8 mouse cellular contexts compared by ENCODE assay signal in genomic region chrX:135742304-135743055, GRCm38 (mm10). TPM values are rescaled to one million over a fixed set of nuclear protein-coding genes. Genes with fewer than 3 reads are reported as not detected.
DNase-seq lines count a peak whose midpoint lies in the region; ATAC-seq and TF ChIP-seq lines count a peak whose summit lies in the region.

Gene Armcx5, plus strand, starts transcription at chrX:135742733.
Gene Gprasp1, plus strand, starts transcription at chrX:135742733.

- peak; percentile 83 for ATAC-seq in heart, embryonic 15.5 days (replicated peaks; ENCODE audit: insufficient number of reproducible peaks, insufficient read depth, low FRiP score, low read depth)
- peak; percentile 98 for ATAC-seq in liver, embryonic 14.5 days (ENCODE audit: insufficient read depth)
- ATAC-seq in neural tube, embryonic 11.5 days (ENCODE audit: insufficient read depth, low FRiP score, low TSS enrichment) = peak; percentile 99
- peak; percentile 97 for ATAC-seq in stomach, postnatal 0 days (ENCODE audit: low FRiP score, low TSS enrichment)

- H3K27me3 ChIP-seq in forebrain, embryonic 10.5 days (ENCODE audit: poor library complexity, severe bottlenecking) = peaks cover 47% of the 10 kb centered on the region
- H3K27me3 ChIP-seq in heart, embryonic 15.5 days = no peaks in the 10 kb centered on the region
- H3K27me3 ChIP-seq in liver, embryonic 14.5 days (ENCODE audit: control insufficient read depth, insufficient read depth, low read length) = no peaks in the 10 kb centered on the region
- H3K27me3 ChIP-seq in neural tube, embryonic 11.5 days (ENCODE audit: control insufficient read depth, insufficient read depth, low read length) = no peaks in the 10 kb centered on the region
- no peaks in the 10 kb centered on the region for H3K27me3 ChIP-seq in stomach, postnatal 0 days (ENCODE audit: control insufficient read depth, insufficient read depth, low read length)

- H3K4me2 ChIP-seq in heart, embryonic 15.5 days = peak within 1 kb of the TSS; percentile 61
- peak within 1 kb of the TSS; percentile 71 for H3K4me2 ChIP-seq in liver, embryonic 14.5 days (ENCODE audit: low read depth)
- H3K4me2 ChIP-seq in neural tube, embryonic 11.5 days (ENCODE audit: low read depth) = peak within 1 kb of the TSS; percentile 38
- peak within 1 kb of the TSS; percentile 51 for H3K4me2 ChIP-seq in stomach, postnatal 0 days (replicated peaks; ENCODE audit: low read depth)

- peak within 1 kb of the TSS; percentile 69 for H3K9ac ChIP-seq in heart, embryonic 15.5 days
- H3K9ac ChIP-seq in liver, embryonic 14.5 days (replicated peaks) = peak within 1 kb of the TSS; percentile 64
- peak within 1 kb of the TSS; percentile 57 for H3K9ac ChIP-seq in neural tube, embryonic 11.5 days (ENCODE audit: low read length)
- H3K9ac ChIP-seq in stomach, postnatal 0 days (ENCODE audit: low read length) = peak within 1 kb of the TSS; percentile 70

- DNase-seq in CD8-positive naive resting alpha-beta T cell, adult 2 months (ENCODE audit: low read depth in 2 of 2, low spot score in 2 of 2) = peak; percentile 74 to 78
- DNase-seq in c-Kit-positive CD71-negative TER-119-negative erythroid progenitor cells, embryonic 14.5 days (ENCODE audit: low read depth) = peak; percentile 73
- DNase-seq in forebrain, embryonic 10.5 days (ENCODE audit: extremely low spot score, low spot score) = peak; percentile 80
- peak; percentile 91 to 94 for DNase-seq in kidney, postnatal 25 days
- peak; percentile 71 to 80 (median 78) for DNase-seq in liver, embryonic 14.5 days (ENCODE audit: low read depth in 3 of 3, low spot score in 3 of 3)
- peak; percentile 86 for DNase-seq in neural tube, embryonic 11.5 days (ENCODE audit: low spot score)
- peak; percentile 81 for DNase-seq in stomach, postnatal 0 days (ENCODE audit: low spot score)

- H3K36me3 ChIP-seq in forebrain, embryonic 10.5 days (replicated peaks) = peaks cover 22% of the 10 kb centered on the region
- H3K36me3 ChIP-seq in heart, embryonic 15.5 days = peaks cover 2% of the 10 kb centered on the region; the same call in 1 of the 2 replicates
- no peaks in the 10 kb centered on the region for H3K36me3 ChIP-seq in liver, embryonic 14.5 days (replicated peaks; ENCODE audit: control insufficient read depth, insufficient read depth, low read depth)
- H3K36me3 ChIP-seq in neural tube, embryonic 11.5 days (ENCODE audit: control insufficient read depth, insufficient read depth, low read length) = no peaks in the 10 kb centered on the region
- H3K36me3 ChIP-seq in stomach, postnatal 0 days (ENCODE audit: control insufficient read depth, insufficient read depth, low read length) = no peaks in the 10 kb centered on the region

- peak within 1 kb of the TSS; percentile 67 for H3K4me3 ChIP-seq in forebrain, embryonic 10.5 days
- peak within 1 kb of the TSS; percentile 64 for H3K4me3 ChIP-seq in heart, embryonic 15.5 days
- peak within 1 kb of the TSS; percentile 75 to 93 for H3K4me3 ChIP-seq in liver, embryonic 14.5 days (ENCODE audit: insufficient read depth in 1 of 2, low read depth in 2 of 2, low read length in 2 of 2)
- H3K4me3 ChIP-seq in neural tube, embryonic 11.5 days (ENCODE audit: low read depth, low read length) = peak within 1 kb of the TSS; percentile 51
- H3K4me3 ChIP-seq in stomach, postnatal 0 days (ENCODE audit: low read depth, low read length) = peak within 1 kb of the TSS; percentile 55

- H3K9me3 ChIP-seq in forebrain, embryonic 10.5 days = no peaks in the 10 kb centered on the region
- no peaks in the 10 kb centered on the region for H3K9me3 ChIP-seq in heart, embryonic 15.5 days (replicated peaks)
- no peaks in the 10 kb centered on the region for H3K9me3 ChIP-seq in liver, embryonic 14.5 days (ENCODE audit: control insufficient read depth, low read length)
- no peaks in the 10 kb centered on the region for H3K9me3 ChIP-seq in neural tube, embryonic 11.5 days (ENCODE audit: control insufficient read depth, low read length)
- no peaks in the 10 kb centered on the region for H3K9me3 ChIP-seq in stomach, postnatal 0 days (ENCODE audit: control insufficient read depth, low read length)

- WGBS in forebrain, embryonic 10.5 days = 15% methylated on average over 48 of the region's 48 CpGs
- 13% methylated on average over 48 of the region's 48 CpGs for WGBS in heart, embryonic 15.5 days
- 13% methylated on average over 47 of the region's 48 CpGs for WGBS in liver, embryonic 14.5 days (ENCODE audit: insufficient replicate concordance)
- WGBS in neural tube, embryonic 11.5 days = 19% methylated on average over 48 of the region's 48 CpGs
- 19% methylated on average over 48 of the region's 48 CpGs for WGBS in stomach, postnatal 0 days

- peaks cover 7% of the 10 kb centered on the region for H3K4me1 ChIP-seq in forebrain, embryonic 10.5 days
- H3K4me1 ChIP-seq in heart, embryonic 15.5 days (replicated peaks) = 0 out of 2 replicates have a peak, but pooled peaks cover 3% of the 10 kb centered on the region
- peaks cover 0 to 6% of the 10 kb centered on the region in 2 experiments; a peak in 2 of 4 replicates for H3K4me1 ChIP-seq in liver, embryonic 14.5 days (replicated peaks; ENCODE audit: control insufficient read depth in 2 of 2, insufficient read depth in 2 of 2, low read length in 1 of 2)
- no peaks in the 10 kb centered on the region for H3K4me1 ChIP-seq in neural tube, embryonic 11.5 days (ENCODE audit: control insufficient read depth, insufficient read depth, low read length)
- H3K4me1 ChIP-seq in stomach, postnatal 0 days (replicated peaks; ENCODE audit: control insufficient read depth, insufficient read depth) = no peaks in the 10 kb centered on the region

- no peak for TF ChIP-seq EP300 in liver, embryonic 14.5 days (IDR thresholded peaks at IDR 0.05; ENCODE audit: low read depth)
- no peak for TF ChIP-seq EP300 in stomach, postnatal 0 days (optimal IDR thresholded peaks at IDR 0.05)

- H3K27ac ChIP-seq in forebrain, embryonic 10.5 days = peak within 1 kb of the TSS; percentile 86
- peak within 1 kb of the TSS; percentile 70 for H3K27ac ChIP-seq in heart, embryonic 15.5 days
- peak within 1 kb of the TSS; percentile 39 for H3K27ac ChIP-seq in liver, embryonic 14.5 days
- H3K27ac ChIP-seq in neural tube, embryonic 11.5 days (ENCODE audit: low read depth, low read length) = no peak within 1 kb of the TSS
- peak within 1 kb of the TSS; percentile 65 for H3K27ac ChIP-seq in stomach, postnatal 0 days (replicated peaks)

- no peak for TF ChIP-seq CTCF in liver, embryonic 14.5 days (IDR thresholded peaks at IDR 0.05; ENCODE audit: low read depth)
- TF ChIP-seq CTCF in stomach, postnatal 0 days (IDR thresholded peaks at IDR 0.05; ENCODE audit: low read depth) = no peak

RNA-seq across cellular contexts. Expression of gene Armcx5, which starts in this region (rescaled TPM):
- polyA plus RNA-seq in forebrain, embryonic 10.5 days (2016; fragmentation: Nextera tagmentation; extraction: Ambion mirVana) = 10.3 and 10.6 TPM in 2 replicates
- polyA plus RNA-seq in heart, embryonic 15.5 days (2015; fragmentation: Nextera tagmentation; extraction: Ambion mirVana) = 7.9 and 9.0 TPM in 2 replicates
- 1.0 and 1.7 TPM in 2 replicates for polyA plus RNA-seq in liver, embryonic 14.5 days (2012; rRNA removed)
- 2.2 and 2.4 TPM in 2 replicates for polyA plus RNA-seq in liver, embryonic 14.5 days (2014; fragmentation: Nextera tagmentation; extraction: Ambion mirVana)
- 9.6 TPM in 2 replicates for polyA plus RNA-seq in neural tube, embryonic 11.5 days (2014; fragmentation: Nextera tagmentation; extraction: Ambion mirVana)
- 6.5 TPM in 2 replicates for polyA plus RNA-seq in stomach, postnatal 0 days (2015; fragmentation: Nextera tagmentation; extraction: Ambion mirVana)

RNA-seq across cellular contexts. Expression of gene Gprasp1, which starts in this region (rescaled TPM):
- polyA plus RNA-seq in forebrain, embryonic 10.5 days (2016; fragmentation: Nextera tagmentation; extraction: Ambion mirVana) = 52.8 and 53.6 TPM in 2 replicates
- 26.1 and 35.1 TPM in 2 replicates for polyA plus RNA-seq in heart, embryonic 15.5 days (2015; fragmentation: Nextera tagmentation; extraction: Ambion mirVana)
- polyA plus RNA-seq in liver, embryonic 14.5 days (2012; rRNA removed) = 3.5 and 5.9 TPM in 2 replicates
- polyA plus RNA-seq in liver, embryonic 14.5 days (2014; fragmentation: Nextera tagmentation; extraction: Ambion mirVana) = 6.2 and 7.7 TPM in 2 replicates
- 81.8 and 89.2 TPM in 2 replicates for polyA plus RNA-seq in neural tube, embryonic 11.5 days (2014; fragmentation: Nextera tagmentation; extraction: Ambion mirVana)
- 10.9 and 11.3 TPM in 2 replicates for polyA plus RNA-seq in stomach, postnatal 0 days (2015; fragmentation: Nextera tagmentation; extraction: Ambion mirVana)
